Mouse (Mus musculus) retina, adult 2 months (tissue): Measurements from ENCODE around the gene Itga11.
"Not testable (repeated sequence)": the region's sequence is repeated elsewhere in the genome, so short reads cannot be mapped to it uniquely, and the experiment has no call there.

ENCODE experiments used
- DNase-seq: peaks from one replicate; pipeline ENCODE4 v3.0.0-alpha.2; 2012; ENCODE audit warnings: low read depth, low spot score

Itga11 gene

DNA sequence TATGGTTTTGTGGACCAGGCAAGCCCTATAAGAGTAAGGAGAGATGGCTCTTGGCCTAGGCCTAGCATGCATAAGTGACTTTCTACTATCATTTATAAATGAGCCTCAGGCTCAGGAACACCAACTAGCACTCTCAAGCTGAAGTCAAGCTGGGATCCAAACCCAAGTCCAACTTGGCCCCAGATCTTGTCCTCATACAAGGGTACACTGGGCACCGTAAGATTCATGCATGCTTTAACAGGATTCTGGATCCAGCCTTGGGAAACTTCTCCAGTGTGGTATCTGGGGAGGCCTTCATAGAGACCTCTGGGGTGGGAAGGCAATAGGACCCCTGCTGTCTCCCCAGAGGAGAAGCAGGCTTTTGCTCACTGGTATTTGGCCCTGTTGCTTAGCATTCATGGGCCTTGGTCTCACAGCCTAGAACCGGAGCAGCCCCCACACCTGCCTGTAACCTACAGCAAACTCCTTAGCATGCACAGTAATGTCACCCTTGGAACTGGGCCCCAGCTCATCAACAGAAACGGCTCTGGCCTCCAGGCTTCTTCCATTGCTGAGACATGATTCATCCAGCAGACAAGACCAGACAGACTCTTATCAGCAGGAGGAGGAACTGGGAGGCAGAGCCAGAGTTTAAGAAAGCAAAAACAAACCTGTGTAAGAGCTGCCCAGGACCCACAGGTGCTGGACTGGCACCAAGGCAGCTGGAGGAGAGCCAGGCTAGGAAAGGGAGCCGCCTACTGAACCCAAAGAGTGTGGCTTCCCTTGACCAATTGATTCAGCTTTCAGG, 140.4 kb downstream of the Itga11 start:
- DNase-seq = no peak

DNA sequence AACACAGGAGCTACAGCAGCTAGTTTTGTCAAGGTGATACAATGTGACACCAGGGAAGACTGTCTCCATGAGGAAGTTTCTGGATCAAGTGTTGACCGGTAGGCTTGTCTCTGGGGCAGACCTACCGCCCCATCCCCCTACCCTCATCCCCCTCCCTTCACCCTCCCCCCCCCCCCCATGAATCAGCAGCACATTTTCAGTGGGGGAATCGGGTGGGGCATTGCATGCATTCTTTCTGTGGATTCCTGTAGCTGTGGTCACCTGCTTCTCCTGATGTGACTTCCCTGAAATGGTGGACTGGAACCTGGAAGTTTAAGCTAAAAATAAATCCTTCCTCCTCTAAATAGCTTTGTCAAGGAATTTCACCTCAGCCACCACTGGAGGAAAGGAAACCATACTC, 141.9 kb downstream of the Itga11 start:
- DNase-seq = no peak

GRCm38 (mm10) chr9:62819910-62820309, 142.3 kb downstream of the Itga11 start:
- DNase-seq = not testable (repeated sequence)

DNA sequence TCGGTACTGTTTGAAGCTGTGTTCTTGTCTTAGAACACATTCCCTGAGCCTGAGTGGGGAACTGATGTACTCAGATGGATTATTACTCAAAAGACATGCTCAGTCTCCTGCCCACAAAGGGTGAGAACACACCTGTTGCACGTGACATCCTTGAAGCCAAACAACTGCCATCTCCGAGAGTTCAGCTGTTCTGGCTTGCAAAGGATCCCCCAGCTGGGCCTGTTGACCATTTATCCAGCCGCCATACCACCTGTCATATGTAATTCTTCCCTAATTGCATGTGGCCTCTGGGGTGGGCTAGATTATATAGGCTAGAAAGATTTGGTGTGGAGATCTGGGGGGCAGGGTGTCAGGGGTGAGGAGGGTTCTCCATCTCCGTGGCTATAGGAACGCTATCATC, 143.2 kb downstream of the Itga11 start:
- DNase-seq = no peak

- no peak for DNase-seq
Measured at GRCm38 (mm10) chr9:62821811-62822210, 144.2 kb downstream of the Itga11 start.

DNA sequence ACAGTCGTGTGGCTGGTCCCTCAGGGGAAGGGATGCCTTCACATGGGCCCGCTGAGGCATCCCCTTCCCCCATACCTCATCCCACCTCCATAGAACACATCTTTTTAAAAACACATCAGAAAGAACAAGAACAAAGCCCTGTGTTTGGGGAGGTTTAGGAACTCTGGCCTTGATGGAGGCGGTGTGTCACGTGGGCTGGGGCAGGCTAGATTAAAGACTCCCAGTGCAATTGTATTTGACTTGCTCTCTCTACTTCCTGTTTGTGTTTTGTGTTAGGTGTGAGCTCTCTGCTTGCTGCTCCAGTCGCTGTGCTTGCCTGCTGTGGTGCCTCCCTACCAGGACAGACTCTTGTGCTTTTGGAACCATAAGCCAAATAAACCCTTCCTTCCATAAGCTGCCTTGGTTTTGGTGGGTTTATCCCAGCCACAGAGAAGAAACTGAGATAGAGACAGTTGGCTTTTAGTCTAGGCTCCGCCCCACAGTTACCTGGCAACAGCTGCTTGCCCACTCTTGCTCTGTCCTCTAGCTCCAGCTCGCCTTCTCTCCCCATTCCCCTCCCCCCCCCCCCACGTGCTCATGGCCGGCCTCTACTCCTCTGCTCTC, 148.3 kb downstream of the Itga11 start:
- DNase-seq = no peak

GRCm38 (mm10) chr9:62826456-62826855, 148.8 kb downstream of the Itga11 start:
- no peak for DNase-seq

GRCm38 (mm10) chr9:62827939-62828652, 150.5 kb downstream of the Itga11 start:
- no peak for DNase-seq

DNA sequence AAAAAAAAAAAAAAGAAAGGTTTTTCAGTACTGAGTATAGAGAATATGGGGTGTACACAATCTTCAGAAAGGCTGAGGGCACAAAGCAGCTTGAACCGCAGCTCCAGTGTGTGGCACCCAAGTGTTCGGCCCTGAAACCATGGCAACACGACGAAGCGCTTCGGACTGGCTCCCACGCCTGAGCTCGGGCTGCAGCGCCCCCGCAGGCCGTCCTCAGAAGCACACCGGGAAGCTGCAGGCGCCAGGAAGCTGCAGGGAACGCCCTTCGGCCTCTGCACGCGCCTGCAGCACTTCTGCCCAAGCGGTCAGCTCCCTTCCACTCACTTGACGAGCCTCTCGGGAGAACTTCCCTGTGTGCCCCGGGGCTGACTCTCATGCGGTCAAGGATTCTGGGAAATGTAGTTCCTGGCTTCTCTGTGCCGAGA, 151.0 kb downstream of the Itga11 start:
- DNase-seq = peak; percentile 79

DNA sequence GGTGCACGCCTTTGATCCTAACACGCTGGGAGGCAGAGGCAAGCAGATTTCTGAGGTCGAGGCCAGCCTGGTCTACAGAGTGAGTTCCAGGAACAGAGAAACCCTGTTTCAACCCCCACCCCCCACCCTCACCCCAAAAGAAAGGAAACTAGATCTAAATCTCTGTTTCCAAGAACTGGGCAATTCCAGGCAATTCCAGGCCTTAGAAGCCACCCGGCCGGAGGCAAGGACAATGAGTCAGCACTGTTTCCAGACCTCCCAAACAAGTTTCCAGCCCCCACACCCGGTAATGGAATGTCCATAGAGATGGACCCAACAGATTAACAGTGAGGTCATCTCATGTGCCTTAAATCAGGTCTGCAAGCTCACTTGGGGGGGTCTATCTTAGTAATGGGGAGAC, 152.3 kb downstream of the Itga11 start:
- DNase-seq = no peak
